Mouse (Mus musculus): ENCODE measurements at regions not wholly inside any gene's neighbourhood (a gene's known extent, or its start where the extent isn't known, plus 50 kb on each side); places are given as distances from the start of the nearest gene placed in this dataset.
A peak's percentile ranks its signal among the peaks of the same experiment; 100 is the strongest.

DNA sequence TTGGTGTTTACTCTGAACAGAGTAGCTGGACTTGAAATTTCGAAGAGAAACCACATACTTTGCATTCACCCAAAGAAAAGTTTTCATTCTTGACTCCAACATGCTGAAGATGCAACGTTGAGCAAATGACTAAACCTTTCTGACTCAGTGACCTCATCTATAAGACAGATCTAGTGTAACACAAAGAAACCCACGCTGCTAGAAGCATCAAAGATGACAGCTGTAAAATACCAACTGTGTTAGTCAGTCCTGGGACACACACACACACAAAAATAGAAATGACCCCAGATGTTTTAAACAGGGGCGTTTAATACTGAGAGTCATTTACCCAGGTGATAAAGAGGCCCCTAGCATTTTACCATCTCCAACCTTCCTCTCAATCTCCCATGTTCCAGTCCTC lies 307.7 kb downstream of the Dhx15 start:
- no peak for ATAC-seq (ENCODE audit: low read depth)
- H3K27me3 ChIP-seq (ENCODE audit: control insufficient read depth, insufficient read depth, low read length), result no peaks in the 10 kb centered on the region
- 77% methylated on average over 4 of the region's 4 CpGs for WGBS
- no peaks in the 10 kb centered on the region for H3K4me1 ChIP-seq (ENCODE audit: control insufficient read depth, insufficient read depth, low read length)
- H3K4me3 ChIP-seq (ENCODE audit: low read depth, low read length), result no peak overlapping the region
- H3K9me3 ChIP-seq (ENCODE audit: control insufficient read depth, low read length), result no peaks in the 10 kb centered on the region
- H3K36me3 ChIP-seq (ENCODE audit: control insufficient read depth, insufficient read depth, low read length), result no peaks in the 10 kb centered on the region
- H3K4me2 ChIP-seq (ENCODE audit: low read depth, low read length), result no peak overlapping the region
- H3K9ac ChIP-seq (replicated peaks; ENCODE audit: low read depth, low read length), result no peak overlapping the region
- H3K27ac ChIP-seq (ENCODE audit: low read depth, low read length), result no peak overlapping the region

DNA sequence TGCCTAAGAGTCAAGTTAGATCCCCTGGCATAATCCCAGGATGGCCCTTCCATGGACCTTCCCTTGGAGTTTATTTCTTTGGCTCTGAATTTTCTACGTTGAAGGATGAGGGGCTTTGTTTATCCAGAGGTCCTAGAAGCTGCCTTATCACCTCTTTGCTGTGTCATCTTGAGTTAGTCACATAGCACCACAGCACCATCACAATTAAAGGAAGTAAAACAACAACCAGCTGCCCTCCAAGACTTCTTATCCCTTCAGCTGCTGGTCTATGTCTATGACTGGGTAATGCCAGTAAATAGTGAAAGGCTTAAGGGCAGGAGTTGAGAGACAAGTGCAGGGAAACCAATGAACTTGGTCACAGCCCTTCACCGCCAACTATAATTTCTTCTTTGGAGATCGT lies 308.1 kb downstream of the Dhx15 start:
- H3K4me3 ChIP-seq (ENCODE audit: low read depth, low read length), result no peak overlapping the region
- H3K27ac ChIP-seq (ENCODE audit: low read depth, low read length), result no peak overlapping the region
- no peak for ATAC-seq (ENCODE audit: low read depth)
- no peaks in the 10 kb centered on the region for H3K36me3 ChIP-seq (ENCODE audit: control insufficient read depth, insufficient read depth, low read length)
- H3K27me3 ChIP-seq (ENCODE audit: control insufficient read depth, insufficient read depth, low read length), result no peaks in the 10 kb centered on the region
- no peaks in the 10 kb centered on the region for H3K4me1 ChIP-seq (ENCODE audit: control insufficient read depth, insufficient read depth, low read length)
- 81% methylated on average over 3 of the region's 3 CpGs for WGBS
- no peaks in the 10 kb centered on the region for H3K9me3 ChIP-seq (ENCODE audit: control insufficient read depth, low read length)
- no peak overlapping the region for H3K4me2 ChIP-seq (ENCODE audit: low read depth, low read length)
- H3K9ac ChIP-seq (replicated peaks; ENCODE audit: low read depth, low read length), result no peak overlapping the region

- 92% methylated on average over 2 of the region's 2 CpGs for WGBS
Observed at GRCm38 (mm10) chr5:51876846-51877245, 309.3 kb upstream of the Ppargc1a start.

GRCm38 (mm10) chr5:51873571-51873970 lies 306.0 kb upstream of the Ppargc1a start:
- Histone ChIP-seq H3K4me3 (ENCODE audit: low read depth, low read length) (no peak overlapping the region), H3K27me3 (ENCODE audit: control insufficient read depth, insufficient read depth, low read length) (no peaks in the 10 kb centered on the region), H3K27ac (ENCODE audit: low read depth, low read length) (no peak overlapping the region), H3K36me3 (ENCODE audit: control insufficient read depth, insufficient read depth, low read length) (no peaks in the 10 kb centered on the region), H3K4me1 (ENCODE audit: control insufficient read depth, insufficient read depth, low read length) (no peaks in the 10 kb centered on the region), H3K9ac (replicated peaks; ENCODE audit: low read depth, low read length) (no peak overlapping the region), H3K9me3 (ENCODE audit: control insufficient read depth, low read length) (no peaks in the 10 kb centered on the region), H3K4me2 (ENCODE audit: low read depth, low read length) (no peak overlapping the region)
- no peak for ATAC-seq (ENCODE audit: low read depth)
- WGBS, result 84% methylated on average over 5 of the region's 5 CpGs

More at GRCm38 (mm10) chr5:51876846-51877245, 309.3 kb upstream of the Ppargc1a start:
- no peak for ATAC-seq (ENCODE audit: low read depth)
- Histone ChIP-seq H3K27me3 (ENCODE audit: control insufficient read depth, insufficient read depth, low read length) (no peaks in the 10 kb centered on the region), H3K4me3 (ENCODE audit: low read depth, low read length) (no peak overlapping the region), H3K27ac (ENCODE audit: low read depth, low read length) (no peak overlapping the region), H3K4me1 (ENCODE audit: control insufficient read depth, insufficient read depth, low read length) (no peaks in the 10 kb centered on the region), H3K9me3 (ENCODE audit: control insufficient read depth, low read length) (no peaks in the 10 kb centered on the region), H3K9ac (replicated peaks; ENCODE audit: low read depth, low read length) (no peak overlapping the region), H3K4me2 (ENCODE audit: low read depth, low read length) (no peak overlapping the region), H3K36me3 (ENCODE audit: control insufficient read depth, insufficient read depth, low read length) (no peaks in the 10 kb centered on the region)

DNA sequence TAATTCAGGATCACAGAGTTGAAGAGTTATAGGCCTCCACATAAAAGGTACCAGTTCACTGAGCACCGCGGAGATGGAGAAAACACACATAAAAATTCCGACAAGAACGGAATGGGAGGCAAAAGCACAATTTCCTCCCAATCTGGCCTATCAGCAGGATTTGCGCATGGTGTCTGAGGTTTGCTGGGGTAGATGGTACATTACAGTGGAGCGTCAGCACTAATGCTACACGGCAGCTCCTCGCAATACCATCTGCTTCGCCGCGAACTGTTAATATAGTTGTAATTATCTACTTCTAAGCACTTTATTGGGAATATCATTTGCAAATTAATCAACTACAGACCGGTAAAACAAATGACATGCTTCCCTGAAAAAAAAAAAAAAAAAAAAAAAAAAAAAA lies 304.2 kb upstream of the Ppargc1a start:
- Histone ChIP-seq H3K27me3 (ENCODE audit: control insufficient read depth, insufficient read depth, low read length) (no peaks in the 10 kb centered on the region), H3K27ac (ENCODE audit: low read depth, low read length) (no peak overlapping the region), H3K36me3 (ENCODE audit: control insufficient read depth, insufficient read depth, low read length) (no peaks in the 10 kb centered on the region), H3K9ac (replicated peaks; ENCODE audit: low read depth, low read length) (no peak overlapping the region), H3K4me1 (ENCODE audit: control insufficient read depth, insufficient read depth, low read length) (no peaks in the 10 kb centered on the region), H3K9me3 (ENCODE audit: control insufficient read depth, low read length) (no peaks in the 10 kb centered on the region), H3K4me2 (ENCODE audit: low read depth, low read length) (no peak overlapping the region), H3K4me3 (ENCODE audit: low read depth, low read length) (no peak overlapping the region)
- WGBS, result 66% methylated on average over 12 of the region's 12 CpGs
- ATAC-seq (ENCODE audit: low read depth), result peak; percentile 44; the same call in 1 of the 2 replicates

DNA sequence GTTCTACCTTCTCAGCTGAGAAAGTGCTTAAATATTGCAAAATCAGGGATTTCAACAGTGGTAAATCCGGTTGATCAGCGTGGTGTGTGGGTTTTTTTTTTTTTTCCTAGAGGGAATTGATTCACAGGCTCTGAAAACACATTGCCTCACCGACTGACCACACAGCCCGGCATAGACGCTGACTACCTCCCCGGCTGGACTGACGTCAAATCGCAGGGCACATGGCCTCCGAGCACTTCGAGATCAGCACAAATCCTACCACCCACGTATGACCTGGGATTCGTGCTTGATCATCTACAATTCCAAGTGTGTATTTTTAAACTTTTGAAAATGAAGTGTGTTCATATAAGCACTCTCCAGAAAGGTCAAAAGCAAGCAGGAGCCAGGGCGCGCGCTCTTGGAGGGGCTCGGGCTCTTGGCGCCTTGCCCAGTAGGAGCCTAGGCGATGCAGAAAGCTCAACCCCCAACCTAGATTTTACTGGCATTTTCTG lies 300.7 kb upstream of the Ppargc1a start:
- Histone ChIP-seq H3K36me3 (ENCODE audit: control insufficient read depth, insufficient read depth, low read length) (no peaks in the 10 kb centered on the region), H3K27ac (ENCODE audit: low read depth, low read length) (no peak overlapping the region), H3K27me3 (ENCODE audit: control insufficient read depth, insufficient read depth, low read length) (no peaks in the 10 kb centered on the region), H3K4me1 (ENCODE audit: control insufficient read depth, insufficient read depth, low read length) (no peaks in the 10 kb centered on the region), H3K4me3 (ENCODE audit: low read depth, low read length) (no peak overlapping the region), H3K4me2 (ENCODE audit: low read depth, low read length) (no peak overlapping the region), H3K9me3 (ENCODE audit: control insufficient read depth, low read length) (no peaks in the 10 kb centered on the region), H3K9ac (replicated peaks; ENCODE audit: low read depth, low read length) (no peak overlapping the region)
- no peak for ATAC-seq (ENCODE audit: low read depth)
- 78% methylated on average over 18 of the region's 18 CpGs for WGBS

GRCm38 (mm10) chr5:51866002-51866401 lies 298.5 kb upstream of the Ppargc1a start:
- Histone ChIP-seq H3K9ac (replicated peaks; ENCODE audit: low read depth, low read length) (no peak overlapping the region), H3K27ac (ENCODE audit: low read depth, low read length) (no peak overlapping the region), H3K36me3 (ENCODE audit: control insufficient read depth, insufficient read depth, low read length) (no peaks in the 10 kb centered on the region), H3K4me1 (ENCODE audit: control insufficient read depth, insufficient read depth, low read length) (no peaks in the 10 kb centered on the region), H3K4me3 (ENCODE audit: low read depth, low read length) (no peak overlapping the region), H3K9me3 (ENCODE audit: control insufficient read depth, low read length) (no peaks in the 10 kb centered on the region), H3K4me2 (ENCODE audit: low read depth, low read length) (no peak overlapping the region), H3K27me3 (ENCODE audit: control insufficient read depth, insufficient read depth, low read length) (no peaks in the 10 kb centered on the region)
- no peak for ATAC-seq (ENCODE audit: low read depth)
- WGBS, result 78% methylated on average over 2 of the region's 2 CpGs

DNA sequence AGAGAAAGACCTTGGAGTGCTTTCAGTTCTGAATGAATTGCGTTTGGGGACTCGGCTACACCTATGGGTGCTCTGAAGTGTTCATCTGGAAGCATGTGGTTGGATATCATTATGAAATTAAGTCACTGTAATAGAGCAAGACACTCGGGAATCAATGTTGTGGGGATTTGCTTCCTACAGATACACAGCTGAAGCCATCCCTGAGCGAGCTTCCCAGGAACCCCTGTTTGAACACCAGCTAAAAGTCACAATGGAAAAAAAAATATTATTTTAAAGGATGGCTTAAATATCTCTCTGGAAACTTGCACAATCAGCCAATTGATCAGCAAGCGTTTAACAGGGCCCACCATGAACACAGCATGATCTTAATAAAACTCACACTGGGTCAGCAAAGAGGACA lies 293.0 kb upstream of the Ppargc1a start:
- H3K27me3 ChIP-seq (ENCODE audit: control insufficient read depth, insufficient read depth, low read length), result no peaks in the 10 kb centered on the region
- no peak overlapping the region for H3K27ac ChIP-seq (ENCODE audit: low read depth, low read length)
- H3K4me2 ChIP-seq (ENCODE audit: low read depth, low read length), result no peak overlapping the region
- H3K4me3 ChIP-seq (ENCODE audit: low read depth, low read length), result no peak overlapping the region
- no peak overlapping the region for H3K9ac ChIP-seq (replicated peaks; ENCODE audit: low read depth, low read length)
- no peak for ATAC-seq (ENCODE audit: low read depth)
- WGBS, result 88% methylated on average over 5 of the region's 5 CpGs
- H3K9me3 ChIP-seq (ENCODE audit: control insufficient read depth, low read length), result no peaks in the 10 kb centered on the region
- no peaks in the 10 kb centered on the region for H3K36me3 ChIP-seq (ENCODE audit: control insufficient read depth, insufficient read depth, low read length)
- no peaks in the 10 kb centered on the region for H3K4me1 ChIP-seq (ENCODE audit: control insufficient read depth, insufficient read depth, low read length)

DNA sequence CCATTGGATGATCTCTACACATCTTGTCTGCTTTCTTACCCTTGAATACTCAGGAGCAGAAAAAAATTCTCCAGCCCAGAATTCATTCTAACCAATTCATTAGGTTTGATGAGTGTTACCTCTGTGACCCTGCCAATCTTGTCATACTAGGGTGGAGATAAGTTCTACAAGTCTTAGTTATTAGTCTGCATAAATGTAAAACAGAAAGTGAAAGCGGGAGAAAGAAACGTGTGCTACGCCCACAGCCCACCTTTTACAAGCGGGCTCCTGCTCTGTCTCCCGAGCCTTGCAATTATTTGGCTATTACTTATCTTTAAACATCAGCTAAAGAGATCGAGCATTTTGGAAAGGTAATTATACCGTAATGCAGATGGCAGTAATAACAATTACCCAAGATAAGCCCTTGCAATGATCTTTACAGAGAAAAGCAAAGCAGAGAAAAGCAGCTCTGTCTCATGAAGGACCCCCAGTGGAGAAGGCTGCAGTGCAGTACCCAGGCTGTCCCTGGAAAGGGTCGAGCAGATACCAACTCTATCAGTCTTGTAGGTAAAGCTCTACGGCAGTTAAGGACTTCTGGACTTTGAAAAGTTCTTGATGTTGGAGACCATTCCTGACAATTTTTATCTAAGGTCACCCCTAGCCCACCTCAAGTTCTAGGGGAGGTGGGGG lies 286.1 kb upstream of the Ppargc1a start:
- H3K4me3 ChIP-seq (ENCODE audit: low read depth, low read length), result no peak overlapping the region

More for the DNA sequence above, 286.1 kb upstream of the Ppargc1a start:
- H3K9ac ChIP-seq (replicated peaks; ENCODE audit: low read depth, low read length), result no peak overlapping the region
- ATAC-seq (ENCODE audit: low read depth), result peak; percentile 79
- H3K27ac ChIP-seq (ENCODE audit: low read depth, low read length), result no peak overlapping the region
- H3K4me1 ChIP-seq (ENCODE audit: control insufficient read depth, insufficient read depth, low read length), result no peaks in the 10 kb centered on the region
- no peaks in the 10 kb centered on the region for H3K36me3 ChIP-seq (ENCODE audit: control insufficient read depth, insufficient read depth, low read length)
- H3K4me2 ChIP-seq (ENCODE audit: low read depth, low read length), result no peak overlapping the region
- H3K9me3 ChIP-seq (ENCODE audit: control insufficient read depth, low read length), result no peaks in the 10 kb centered on the region
- H3K27me3 ChIP-seq (ENCODE audit: control insufficient read depth, insufficient read depth, low read length), result no peaks in the 10 kb centered on the region
- WGBS, result 52% methylated on average over 9 of the region's 9 CpGs

Measured in neural tube, embryonic 14.5 days (tissue).